8 mouse cellular contexts compared by ENCODE assay signal in genomic region chr2:14605207-14605606, GRCm38 (mm10). TPM values are rescaled to one million over a fixed set of nuclear protein-coding genes. Genes with fewer than 3 reads are reported as not detected.
DNase-seq lines count a peak whose midpoint lies in the region; ATAC-seq and TF ChIP-seq lines count a peak whose summit lies in the region.

No protein-coding gene starts in this region.

- peak overlapping the region; percentile 74 for H3K4me2 ChIP-seq in heart, postnatal 0 days (ENCODE audit: low read depth, low read length)

- WGBS in heart, postnatal 0 days = 2% methylated on average over 7 of the region's 7 CpGs

- no peak for ATAC-seq in erythroblast, adult 5-6 weeks (replicated peaks; ENCODE audit: low FRiP score, poor library complexity, severe bottlenecking)
- no peak for ATAC-seq in heart, postnatal 0 days (ENCODE audit: insufficient read depth, low read depth)

- H3K27me3 ChIP-seq in erythroblast, embryonic 14.5 days (ENCODE audit: control insufficient read depth) = peaks cover 32% of the 10 kb centered on the region
- peaks cover 46% of the 10 kb centered on the region for H3K27me3 ChIP-seq in E14TG2a.4 (ENCODE audit: insufficient read depth, low read length)
- no peaks in the 10 kb centered on the region for H3K27me3 ChIP-seq in heart, postnatal 0 days (ENCODE audit: control insufficient read depth, insufficient read depth, low read length)

- H3K9ac ChIP-seq in heart, postnatal 0 days (replicated peaks; ENCODE audit: low read depth, low read length) = peak overlapping the region; percentile 72

- H3K27ac ChIP-seq in heart, postnatal 0 days (ENCODE audit: low read depth) = peak overlapping the region; percentile 91

- TF ChIP-seq CTCF in E14TG2a.4 (conservative IDR thresholded peaks at IDR 0.05; ENCODE audit: low read length) = no peak
- no peak for TF ChIP-seq CTCF in heart, postnatal 0 days (IDR thresholded peaks at IDR 0.05; ENCODE audit: low read depth)

- peak overlapping the region; percentile 46 for H3K4me3 ChIP-seq in erythroblast, embryonic 14.5 days (replicated peaks)
- H3K4me3 ChIP-seq in E14TG2a.4 (replicated peaks; ENCODE audit: low read length) = peak overlapping the region; percentile 78
- H3K4me3 ChIP-seq in heart, postnatal 0 days (ENCODE audit: low read depth, low read length) = peak overlapping the region; percentile 62

- TF ChIP-seq EP300 in heart, postnatal 0 days (IDR thresholded peaks at IDR 0.05; ENCODE audit: low read depth) = no peak

- no peaks in the 10 kb centered on the region for H3K9me3 ChIP-seq in erythroblast, embryonic 14.5 days (ENCODE audit: control insufficient read depth, low read length)
- no peaks in the 10 kb centered on the region for H3K9me3 ChIP-seq in E14TG2a.4 (ENCODE audit: low read length)
- no peaks in the 10 kb centered on the region for H3K9me3 ChIP-seq in heart, postnatal 0 days (replicated peaks; ENCODE audit: control insufficient read depth, low read length)

- peak; percentile 19 for DNase-seq in heart, postnatal 0 days (ENCODE audit: low spot score)
- DNase-seq in lung, postnatal 36 days = peak; percentile 23
- no peak for DNase-seq in right cerebral cortex, postnatal 10 days (ENCODE audit: low spot score in 2 of 2)
- DNase-seq in kidney, postnatal 25 days = no peak
- no peak for DNase-seq in left cerebral cortex, adult 11 months (ENCODE audit: low spot score)

- H3K36me3 ChIP-seq in erythroblast, embryonic 14.5 days (ENCODE audit: control insufficient read depth) = no peaks in the 10 kb centered on the region
- no peaks in the 10 kb centered on the region for H3K36me3 ChIP-seq in E14TG2a.4 (ENCODE audit: insufficient read depth, low read length)
- no peaks in the 10 kb centered on the region for H3K36me3 ChIP-seq in heart, postnatal 0 days (replicated peaks; ENCODE audit: control insufficient read depth, insufficient read depth, low read length)

- no peaks in the 10 kb centered on the region for H3K4me1 ChIP-seq in erythroblast, embryonic 14.5 days (ENCODE audit: control insufficient read depth)
- peaks cover 12% of the 10 kb centered on the region for H3K4me1 ChIP-seq in E14TG2a.4 (replicated peaks; ENCODE audit: low read depth, low read length)
- H3K4me1 ChIP-seq in heart, postnatal 0 days (ENCODE audit: control insufficient read depth, insufficient read depth) = peaks cover 23% of the 10 kb centered on the region

RNA-seq across cellular contexts. Expression of gene Cacnb2, which starts 2.3 kb away (rescaled TPM):
- polyA plus RNA-seq in erythroblast, embryonic 14.5 days (2012) = not detected in 2 replicates
- total RNA-seq in erythroblast, adult 5-6 weeks (2015; ENCODE audit: low replicate concordance) = not detected in 2 replicates
- 0.42 TPM in 1 of 2 replicates, not detected in the other for total RNA-seq in erythroblast, adult 5-6 weeks (2017; ENCODE audit: low replicate concordance)
- 47.6 and 71.6 TPM in 2 replicates for total RNA-seq in heart, postnatal 0 days (2014; rRNA removed; ENCODE audit: low replicate concordance)
- 11.5 and 12.1 TPM in 2 replicates for polyA plus RNA-seq in heart, postnatal 0 days (2015; fragmentation: Nextera tagmentation; extraction: Ambion mirVana)

Comparison
In these comparisons a context has a peak if more than half of its experiments do, and no peak if none do; other contexts are left out.
1. DNase-seq: peak in heart, postnatal 0 days (single experiment) and lung, postnatal 36 days (single experiment); none in right cerebral cortex, postnatal 10 days (0 of 2), kidney, postnatal 25 days (0 of 2) and left cerebral cortex, adult 11 months (single experiment).
2. RNA of gene Cacnb2, which starts 2.3 kb away (total RNA-seq): 47.6 to 71.6 TPM in heart, postnatal 0 days; 0.42 TPM in erythroblast, adult 5-6 weeks; every median in the first group is over 10 times any median in the second.
3. Peak in every context shown above with its lines, with median percentiles within 50 percentile points of each other: H3K4me3 ChIP-seq.